Mouse (Mus musculus) midbrain, embryonic 10.5 days (tissue): ENCODE results near the gene Spag7. TPM values are rescaled to one million over a fixed set of nuclear protein-coding genes. Genes with fewer than 3 reads are reported as not detected.
A peak's percentile ranks its signal among the peaks of the same experiment; 100 is the strongest.

ENCODE experiments used
- DNase-seq: peaks from one replicate; pipeline ENCODE4 v3.0.0-alpha.2; 2017; ENCODE audit warnings: low spot score
- H3K27ac ChIP-seq: fragments of 300-500 bp; sonication (generic); replicated peaks from 2 replicates; pipeline ENCODE4 v1.5.1; 2016; ENCODE audit warnings: mild to moderate bottlenecking
- H3K27me3 ChIP-seq: fragments of 300-500 bp; sonication (generic); 2 replicates; pipeline ENCODE4 v1.6.1; 2016; ENCODE audit warnings: low read depth, mild to moderate bottlenecking; ENCODE audit not compliant: poor library complexity, severe bottlenecking
- H3K36me3 ChIP-seq: fragments of 300-500 bp; sonication (generic); 2 replicates; pipeline ENCODE4 v1.6.1; 2016; ENCODE audit warnings: mild to moderate bottlenecking, moderate library complexity
- H3K4me1 ChIP-seq: fragments of 300-500 bp; sonication (generic); 2 replicates; pipeline ENCODE4 v1.6.1; 2016
- H3K4me3 ChIP-seq: fragments of 300-500 bp; sonication (generic); 2 replicates; pipeline ENCODE4 v1.5.1; 2016; ENCODE audit warnings: mild to moderate bottlenecking, moderate library complexity
- H3K9me3 ChIP-seq: fragments of 300-500 bp; sonication (generic); replicated peaks from 2 replicates; pipeline ENCODE4 v1.6.1; 2016; ENCODE audit warnings: mild to moderate bottlenecking
- WGBS: fragments of 180-500 bp; shearing (Covaris S2); methylation state at CpG from one replicate; pipeline ENCODE4 v1.1.7; 2016; 5-methylcytosine and 5-hydroxymethylcytosine counted together
- polyA plus RNA-seq: library from polyadenylated mRNA; unstranded; fragments of >200 nt; fragmentation: Nextera tagmentation; extraction: Ambion mirVana; gene quantifications from 2 replicates; pipeline ENCODE4 v1.2.1, GENCODE M21; 2016

The Spag7 gene
- polyA plus RNA-seq, 1 experiment from 2014 or later = 186 TPM

- Histone ChIP-seq H3K4me3 (peak overlapping the region; percentile 100), H3K27me3 (no peaks in the 10 kb centered on the region), H3K4me1 (peaks cover 67% of the 10 kb centered on the region), H3K27ac (peak overlapping the region; percentile 99), H3K36me3 (peaks cover 46% of the 10 kb centered on the region), H3K9me3 (no peaks in the 10 kb centered on the region)
- WGBS = 1% methylated on average over 57 of the region's 63 CpGs
- peak; percentile 85 for DNase-seq
These were observed 15.6 kb downstream of the Spag7 start for GRCm38 (mm10) chr11:70653345-70654197.

GRCm38 (mm10) chr11:70652884-70653344, 16.3 kb downstream of the Spag7 start:
- Histone ChIP-seq H3K27ac (peak overlapping the region; percentile 99), H3K4me3 (peak overlapping the region; percentile 100), H3K9me3 (no peaks in the 10 kb centered on the region), H3K4me1 (peaks cover 68% of the 10 kb centered on the region), H3K36me3 (peaks cover 51% of the 10 kb centered on the region), H3K27me3 (no peaks in the 10 kb centered on the region)
- DNase-seq = no peak
- 68% methylated on average over 6 of the region's 6 CpGs for WGBS

DNA sequence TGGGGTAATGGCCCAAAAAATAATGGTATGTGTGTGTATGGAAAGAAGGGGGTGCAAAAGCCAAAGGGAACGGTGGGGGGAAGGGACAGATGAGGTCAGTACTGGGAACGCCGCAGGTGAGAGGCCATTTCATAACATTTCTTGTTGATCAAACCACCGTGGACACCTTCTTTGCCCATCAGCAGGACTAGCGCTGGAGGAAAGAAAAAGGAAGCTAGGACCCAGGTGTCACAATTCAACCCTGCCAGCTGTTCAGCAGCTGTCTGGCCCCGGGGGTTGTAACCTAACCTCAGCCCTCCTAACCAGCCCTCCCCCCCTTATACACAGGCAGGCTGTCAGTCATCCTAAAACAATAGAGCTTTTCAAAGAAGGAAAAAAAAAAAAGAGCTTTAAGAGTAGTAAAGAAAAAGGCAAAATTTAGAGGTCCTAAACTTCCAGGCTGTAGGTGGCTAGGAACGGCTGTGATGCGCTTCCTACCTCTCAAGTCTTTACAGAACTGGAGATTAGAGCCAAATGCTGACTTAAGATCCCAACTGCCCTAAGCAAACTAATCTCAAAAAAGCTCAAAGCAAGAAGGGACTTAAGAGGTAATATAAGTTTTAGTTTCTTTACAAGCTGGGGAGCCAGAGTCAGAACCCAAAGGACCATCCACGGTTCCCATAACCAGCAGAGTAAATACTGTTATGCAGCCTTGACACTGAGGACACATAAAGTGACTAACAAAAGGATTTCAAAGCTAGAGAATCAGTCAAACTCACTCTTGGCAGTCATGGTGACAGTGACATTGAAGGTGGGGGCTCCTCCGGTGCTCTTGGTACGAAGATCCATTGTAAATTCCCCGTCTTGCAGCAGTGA, 17.0 kb downstream of the Spag7 start:
- DNase-seq = no peak
- H3K9me3 ChIP-seq = no peaks in the 10 kb centered on the region
- peaks cover 66% of the 10 kb centered on the region for H3K4me1 ChIP-seq
- no peaks in the 10 kb centered on the region for H3K27me3 ChIP-seq
- WGBS = 76% methylated on average over 12 of the region's 12 CpGs
- peak overlapping the region; percentile 99; the same call in 1 of the 2 replicates for H3K27ac ChIP-seq
- peaks cover 51% of the 10 kb centered on the region for H3K36me3 ChIP-seq
- H3K4me3 ChIP-seq = peak overlapping the region; percentile 100

DNA sequence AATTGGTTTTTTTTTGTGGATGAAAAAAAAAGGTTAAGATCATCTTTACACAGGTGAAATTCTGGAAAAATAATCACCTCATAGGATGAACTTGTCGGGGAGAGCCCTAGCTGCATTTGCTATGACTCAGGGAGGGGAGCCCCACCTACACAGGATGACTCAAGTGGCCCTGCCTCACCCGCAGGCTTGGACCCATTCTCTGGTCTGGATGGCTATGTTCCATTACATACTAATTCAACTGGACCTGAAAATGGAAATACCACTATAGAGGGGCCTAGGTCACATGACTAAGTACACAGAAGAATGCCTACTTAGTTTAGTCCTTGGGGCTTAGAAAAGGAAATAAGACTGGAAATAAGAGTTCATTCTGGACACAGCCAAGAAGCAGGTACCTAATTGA, 17.8 kb downstream of the Spag7 start:
- peak overlapping the region; percentile 18; the same call in 1 of the 2 replicates for H3K4me3 ChIP-seq
- peaks cover 60% of the 10 kb centered on the region for H3K4me1 ChIP-seq
- H3K9me3 ChIP-seq = no peaks in the 10 kb centered on the region
- DNase-seq = no peak
- WGBS = 90% methylated on average over 2 of the region's 2 CpGs
- H3K36me3 ChIP-seq = peaks cover 51% of the 10 kb centered on the region
- no peaks in the 10 kb centered on the region for H3K27me3 ChIP-seq
- H3K27ac ChIP-seq = no peak overlapping the region

DNA sequence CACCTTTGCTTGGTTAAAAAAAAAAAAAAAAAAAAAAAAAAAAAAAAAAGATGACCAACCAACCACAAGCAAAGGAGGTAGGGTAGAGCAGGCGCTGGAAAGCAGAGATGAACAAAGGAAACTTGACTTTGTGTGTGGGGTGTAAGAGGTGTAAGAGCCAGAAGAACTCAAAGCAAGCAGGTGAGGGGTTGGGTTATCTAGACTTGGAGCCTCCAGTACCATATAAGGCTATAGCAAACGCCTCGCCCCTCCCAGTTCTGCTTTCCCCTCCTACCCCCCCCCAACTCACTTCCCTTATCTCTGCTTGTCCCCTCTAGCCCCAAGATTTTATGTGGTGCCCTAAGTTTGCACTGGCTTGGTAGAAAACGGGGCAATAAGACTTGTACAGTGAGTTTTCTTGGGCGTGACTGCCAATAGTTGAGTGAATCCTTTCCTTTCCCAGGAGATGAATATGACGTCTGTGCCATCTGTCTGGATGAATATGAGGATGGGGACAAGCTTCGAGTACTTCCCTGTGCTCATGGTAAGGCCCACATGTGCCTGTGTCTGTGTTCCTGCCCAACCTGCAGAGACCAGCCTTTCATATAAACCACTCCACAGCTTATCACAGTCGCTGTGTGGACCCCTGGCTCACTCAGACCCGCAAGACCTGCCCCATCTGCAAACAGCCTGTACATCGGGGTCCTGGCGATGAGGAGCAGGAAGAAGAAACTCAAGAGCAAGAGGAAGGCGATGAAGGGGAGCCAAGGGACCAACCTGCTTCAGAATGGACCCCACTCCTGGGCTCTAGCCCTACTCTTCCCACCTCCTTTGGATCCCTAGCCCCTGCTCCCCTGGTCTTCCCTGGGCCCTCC, 18.7 kb downstream of the Spag7 start:
- WGBS = 81% methylated on average over 12 of the region's 12 CpGs
- Histone ChIP-seq H3K9me3 (no peaks in the 10 kb centered on the region), H3K27ac (no peak overlapping the region), H3K36me3 (peaks cover 55% of the 10 kb centered on the region), H3K4me3 (peak overlapping the region; percentile 18; the same call in 1 of the 2 replicates), H3K4me1 (peaks cover 60% of the 10 kb centered on the region), H3K27me3 (no peaks in the 10 kb centered on the region)
- DNase-seq = no peak

- WGBS = 85% methylated on average over 8 of the region's 8 CpGs
- Histone ChIP-seq H3K9me3 (no peaks in the 10 kb centered on the region), H3K36me3 (peaks cover 68% of the 10 kb centered on the region), H3K4me3 (peak overlapping the region; percentile 90; the same call in 1 of the 2 replicates), H3K4me1 (peaks cover 57% of the 10 kb centered on the region), H3K27me3 (no peaks in the 10 kb centered on the region), H3K27ac (no peak overlapping the region)
- no peak for DNase-seq
These were observed 20.0 kb downstream of the Spag7 start for GRCm38 (mm10) chr11:70649185-70649734.

GRCm38 (mm10) chr11:70648512-70648911, 20.7 kb downstream of the Spag7 start:
- peaks cover 57% of the 10 kb centered on the region for H3K4me1 ChIP-seq
- 86% methylated on average over 4 of the region's 4 CpGs for WGBS

DNA sequence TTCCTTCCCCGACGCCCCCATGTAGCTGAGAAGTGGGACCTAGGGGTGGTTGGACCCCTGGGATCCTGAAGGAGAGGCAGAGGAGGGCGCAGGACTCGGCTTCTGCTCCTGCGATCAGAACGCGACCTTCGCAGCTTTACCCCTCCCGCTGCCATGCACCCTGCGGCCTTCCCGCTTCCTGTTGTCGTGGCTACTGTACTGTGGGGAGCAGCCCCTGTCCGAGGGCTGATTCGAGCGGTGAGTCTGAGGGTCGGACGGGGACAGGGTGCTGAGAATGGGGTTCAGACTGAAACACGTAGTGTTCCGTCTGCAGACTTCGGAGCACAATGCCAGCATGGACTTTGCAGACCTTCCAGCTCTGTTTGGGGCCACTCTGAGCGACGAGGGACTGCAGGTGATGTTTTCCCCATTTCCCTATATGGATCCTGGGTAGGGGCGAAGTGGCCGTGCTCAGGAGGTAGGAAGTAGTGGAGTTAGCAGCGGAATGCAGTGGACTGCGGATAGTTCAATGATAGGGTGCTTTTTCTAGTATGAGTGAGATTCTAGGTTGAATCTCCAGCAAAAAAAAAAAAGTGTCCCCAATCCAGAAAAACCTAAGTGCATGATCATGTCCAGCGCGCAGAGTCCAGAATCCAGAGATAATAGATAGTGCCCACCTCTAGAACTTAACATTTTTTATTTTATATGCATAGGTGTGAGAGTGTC, 21.3 kb downstream of the Spag7 start:
- WGBS = 5% methylated on average over 28 of the region's 28 CpGs
- Histone ChIP-seq H3K4me1 (peaks cover 52% of the 10 kb centered on the region), H3K36me3 (peaks cover 78% of the 10 kb centered on the region), H3K27ac (peak overlapping the region; percentile 95), H3K4me3 (peak overlapping the region; percentile 90), H3K27me3 (no peaks in the 10 kb centered on the region), H3K9me3 (no peaks in the 10 kb centered on the region)
- no peak for DNase-seq

More at GRCm38 (mm10) chr11:70648512-70648911, 20.7 kb downstream of the Spag7 start:
- Histone ChIP-seq H3K36me3 (peaks cover 75% of the 10 kb centered on the region), H3K27me3 (no peaks in the 10 kb centered on the region), H3K27ac (no peak overlapping the region), H3K4me3 (peak overlapping the region; percentile 90), H3K9me3 (no peaks in the 10 kb centered on the region)
- no peak for DNase-seq

DNA sequence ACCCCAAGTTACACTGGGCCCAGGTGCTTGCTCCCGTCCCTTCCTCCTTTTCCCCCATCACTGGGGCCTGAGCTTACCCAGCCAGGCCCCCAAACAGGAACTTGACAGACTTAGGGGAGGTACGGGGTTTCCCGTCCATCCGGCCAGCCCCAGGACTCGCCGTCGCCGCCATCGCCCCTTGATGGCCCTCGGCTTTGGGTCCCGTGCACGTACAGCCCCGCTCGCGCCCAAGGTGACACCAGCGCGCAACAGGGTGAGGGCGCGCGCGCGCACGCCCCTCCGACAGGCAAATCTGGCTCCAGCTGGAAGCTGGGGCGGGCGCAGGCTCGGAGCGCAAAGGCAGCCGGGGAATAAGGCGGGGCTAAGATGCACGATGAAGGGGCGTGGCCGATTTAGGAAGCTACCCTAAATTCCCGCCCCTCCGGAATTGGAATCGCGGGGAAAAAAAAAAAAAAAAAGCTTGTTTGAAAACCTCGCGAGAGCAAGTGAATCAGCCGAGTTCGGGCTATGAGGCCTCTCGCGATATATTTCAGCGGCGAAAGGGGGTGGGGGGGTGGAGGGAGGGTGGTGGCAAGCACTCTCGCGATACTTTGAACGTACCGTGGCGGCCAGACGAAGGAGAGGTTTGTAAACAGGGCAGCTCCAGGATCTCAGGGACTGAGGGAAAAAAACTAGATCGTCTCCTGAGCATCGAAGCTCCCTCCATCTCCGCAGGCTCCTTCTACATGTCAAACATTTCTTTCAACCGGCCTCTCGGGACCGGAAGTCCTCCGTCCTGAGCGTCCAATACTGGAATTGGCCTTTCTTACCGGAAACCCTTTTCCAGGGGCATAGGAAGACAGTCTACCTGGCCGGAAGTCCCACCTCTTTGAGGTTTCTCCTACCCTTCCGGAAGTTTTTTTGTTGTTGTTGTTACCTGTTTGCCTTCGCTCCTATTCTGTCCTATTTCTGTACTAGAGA, 22.2 kb downstream of the Spag7 start, which contains the start of the genes Rnf167 and Slc25a11:
Gene Rnf167, plus strand, starts transcription at position 545 of the 960 bp plus-strand sequence.
Gene Slc25a11, minus strand, starts transcription at position 789 of the 960 bp plus-strand sequence.
- WGBS = under 1% methylated on average over 63 of the region's 63 CpGs
- Histone ChIP-seq H3K27ac (peak within 1 kb of the TSS; percentile 95), H3K4me1 (peaks cover 43% of the 10 kb centered on the region), H3K36me3 (peaks cover 71% of the 10 kb centered on the region), H3K9me3 (no peaks in the 10 kb centered on the region), H3K4me3 (peak within 1 kb of the TSS; percentile 90), H3K27me3 (no peaks in the 10 kb centered on the region)
- peak; percentile 97 for DNase-seq

- peak overlapping the region; percentile 90 for H3K4me3 ChIP-seq
- no peak for DNase-seq
- peaks cover 41% of the 10 kb centered on the region for H3K4me1 ChIP-seq
- peaks cover 64% of the 10 kb centered on the region for H3K36me3 ChIP-seq
- WGBS = 27% methylated on average over 3 of the region's 3 CpGs
- H3K9me3 ChIP-seq = no peaks in the 10 kb centered on the region
- H3K27me3 ChIP-seq = no peaks in the 10 kb centered on the region
- H3K27ac ChIP-seq = peak overlapping the region; percentile 95
These were observed 23.0 kb downstream of the Spag7 start for GRCm38 (mm10) chr11:70646259-70646555.
